Mouse (Mus musculus) erythroblast, embryonic 14.5 days (primary cell): ENCODE data around the gene Cenpi.

Experiments
- GATA1 ChIP-seq: IDR thresholded peaks from 2 replicates; pipeline ENCODE4 v1.6.1; 2012; ENCODE audit warnings: low read length, inconsistent platforms, mixed read lengths
- TAL1 ChIP-seq: IDR thresholded peaks from 3 replicates; pipeline ENCODE4 v1.6.1; 2012; ENCODE audit warnings: low read length, inconsistent platforms, mixed read lengths

DNA sequence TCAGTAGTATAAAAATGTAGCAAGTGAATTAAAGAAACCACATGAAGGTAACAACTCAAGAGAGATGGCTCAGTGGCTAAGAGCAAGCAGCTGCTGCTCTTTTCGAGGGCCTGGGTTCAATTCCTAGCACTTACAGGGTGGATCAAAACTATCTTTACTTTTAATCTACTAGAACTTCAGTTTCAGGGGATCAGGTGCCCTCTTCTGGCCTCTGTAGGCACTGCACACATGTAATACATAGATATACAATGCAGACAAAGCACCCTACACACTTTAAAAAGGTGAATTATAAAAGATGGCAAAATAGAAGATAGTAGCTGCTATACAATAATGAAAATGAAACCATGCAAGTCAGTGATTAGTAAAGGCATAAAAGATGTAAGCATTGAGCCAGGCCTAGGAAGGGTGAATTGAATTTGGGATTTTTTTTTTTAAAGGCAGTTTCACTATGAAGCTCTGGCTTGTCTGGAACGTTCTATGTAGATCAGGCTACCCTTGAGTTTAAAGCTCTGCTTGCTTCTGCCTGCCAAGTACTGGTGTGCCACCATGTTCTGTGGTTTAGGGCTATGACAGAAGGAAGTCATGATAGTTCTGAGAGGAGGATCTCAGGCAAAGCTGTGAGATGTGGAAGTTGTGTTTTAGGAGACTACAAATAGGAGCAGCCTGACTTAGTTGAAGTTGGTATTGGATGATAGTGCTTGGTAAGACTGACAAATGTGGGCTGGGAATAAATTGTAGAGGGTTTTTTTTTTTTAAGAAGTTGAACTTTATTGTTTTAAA, 11.5 kb downstream of the Cenpi start:
- TF ChIP-seq GATA1 (no peak), TAL1 (no peak)
